Mouse (Mus musculus) CH12.LX (cell line): ENCODE measurements at regions not wholly inside any gene's neighbourhood (a gene's known extent, or its start where the extent isn't known, plus 50 kb on each side); places are given as distances from the start of the nearest gene placed in this dataset.

Experiments used
- DNase-seq: peaks from one replicate; pipeline ENCODE4 v3.0.0-alpha.2; 2013; ENCODE audit errors: extremely low read depth
- H3K27ac ChIP-seq: 2 replicates; pipeline ENCODE4 v1.5.1; 2012; ENCODE audit warnings: low read depth, mild to moderate bottlenecking, control low read depth, moderate library complexity; ENCODE audit not compliant: insufficient read depth
- H3K27me3 ChIP-seq: replicated peaks from 2 replicates; pipeline ENCODE3; 2012; ENCODE audit warnings: inconsistent platforms
- H3K36me3 ChIP-seq, 2 experiments: replicated peaks in 1 of 2; 2 replicates each; pipeline versions ENCODE3 to v1.6.1; 2012; ENCODE audit warnings: inconsistent platforms in 1 of 2, low read length in 1 of 2, mild to moderate bottlenecking in 1 of 2, mixed read lengths in 1 of 2, moderate library complexity in 1 of 2; ENCODE audit not compliant: control insufficient read depth in 1 of 2, insufficient read depth in 1 of 2
- H3K4me1 ChIP-seq, 2 experiments: 2 replicates each; pipeline ENCODE4 v1.6.1; 2012; ENCODE audit warnings: inconsistent platforms in 1 of 2, moderate library complexity in 1 of 2; ENCODE audit not compliant: insufficient read depth in 2 of 2, control insufficient read depth in 1 of 2
- H3K4me2 ChIP-seq: 2 replicates; pipeline ENCODE4 v1.6.1; 2012; ENCODE audit warnings: low read depth, mild to moderate bottlenecking, control low read depth; ENCODE audit not compliant: poor library complexity, insufficient read depth, severe bottlenecking
- H3K4me3 ChIP-seq, 3 experiments: fragments of 150-350 bp in 1 of 3; sonication (generic) in 1 of 3; replicated peaks in 1 of 3; 2 replicates each; pipeline versions ENCODE3 to v1.5.1; 2011 to 2012; ENCODE audit warnings: low read depth in 2 of 3, low read length in 2 of 3, mild to moderate bottlenecking in 2 of 3, moderate library complexity in 2 of 3, control low read depth in 1 of 3, improper control_type of control experiment in 1 of 3, inconsistent platforms in 1 of 3, mixed read lengths in 1 of 3; ENCODE audit not compliant: poor library complexity in 1 of 3
- H3K79me2 ChIP-seq: replicated peaks from 2 replicates; pipeline ENCODE4 v1.6.1; 2012; ENCODE audit warnings: mild to moderate bottlenecking, moderate library complexity; ENCODE audit not compliant: control insufficient read depth, poor library complexity, insufficient read depth, severe bottlenecking; ENCODE audit errors: extremely low read depth
- H3K9ac ChIP-seq: 2 replicates; pipeline ENCODE4 v1.6.1; 2012; ENCODE audit warnings: low read depth, mild to moderate bottlenecking, control low read depth, moderate library complexity; ENCODE audit not compliant: insufficient read depth
- H3K9me3 ChIP-seq: replicated peaks from 2 replicates; pipeline ENCODE3; 2012; ENCODE audit warnings: low read length, inconsistent platforms, mixed read lengths
- BHLHE40 ChIP-seq: IDR thresholded peaks from 2 replicates; pipeline ENCODE4 v1.6.1; 2011; ENCODE audit warnings: mild to moderate bottlenecking, low read depth, low read length, improper control_type of control experiment
- CHD2 ChIP-seq: IDR thresholded peaks from 2 replicates; pipeline ENCODE4 v1.6.1; 2011; ENCODE audit warnings: low read length, improper control_type of control experiment
- CTCF ChIP-seq, 2 experiments: IDR thresholded peaks in 1 of 2; conservative IDR thresholded peaks in 1 of 2; 2 replicates each; pipeline ENCODE4 v1.5.1; 2011 to 2012; ENCODE audit warnings: low read depth in 2 of 2, low read length in 2 of 2, improper control_type of control experiment in 1 of 2, inconsistent platforms in 1 of 2, mild to moderate bottlenecking in 1 of 2, moderate library complexity in 1 of 2
- E2F4 ChIP-seq: IDR thresholded peaks from 2 replicates; pipeline ENCODE4 v1.6.1; 2011; ENCODE audit warnings: low read depth, low read length, improper control_type of control experiment; ENCODE audit not compliant: insufficient replicate concordance
- ELF1 ChIP-seq: IDR thresholded peaks from 2 replicates; pipeline ENCODE4 v1.6.1; 2014; ENCODE audit warnings: low read depth, mild to moderate bottlenecking, inconsistent platforms, low read length, improper control_type of control experiment
- EP300 ChIP-seq: IDR thresholded peaks from 2 replicates; pipeline ENCODE4 v1.6.1; 2011; ENCODE audit warnings: low read length, improper control_type of control experiment
- ETS1 ChIP-seq: conservative IDR thresholded peaks from 2 replicates; pipeline ENCODE4 v1.6.1; 2012; ENCODE audit warnings: low read depth, mild to moderate bottlenecking, inconsistent platforms, low read length, improper control_type of control experiment, moderate library complexity
- GABPA ChIP-seq: IDR thresholded peaks from 2 replicates; pipeline ENCODE4 v1.6.1; 2012; ENCODE audit warnings: low read depth, low read length, improper control_type of control experiment, inconsistent platforms; ENCODE audit not compliant: insufficient replicate concordance
- IRF4 ChIP-seq: IDR thresholded peaks from 2 replicates; pipeline ENCODE4 v1.6.1; 2014; ENCODE audit warnings: low read depth, mild to moderate bottlenecking, inconsistent platforms, low read length, improper control_type of control experiment
- JUND ChIP-seq: conservative IDR thresholded peaks from 2 replicates; pipeline ENCODE4 v1.6.1; 2011; ENCODE audit warnings: low read depth, low read length, improper control_type of control experiment
- MAFK ChIP-seq: IDR thresholded peaks from 2 replicates; pipeline ENCODE4 v1.6.1; 2011; ENCODE audit warnings: low read length, improper control_type of control experiment; ENCODE audit not compliant: insufficient replicate concordance
- MEF2A ChIP-seq: IDR thresholded peaks from 2 replicates; pipeline ENCODE4 v1.6.1; 2014; ENCODE audit warnings: low read depth, mild to moderate bottlenecking, inconsistent platforms, low read length, improper control_type of control experiment, borderline replicate concordance
- NRF1 ChIP-seq: IDR thresholded peaks from 2 replicates; pipeline ENCODE4 v1.6.1; 2014; ENCODE audit warnings: low read depth, mild to moderate bottlenecking, inconsistent platforms, low read length, improper control_type of control experiment, moderate library complexity
- POLR2A ChIP-seq: IDR thresholded peaks from 2 replicates; pipeline ENCODE4 v1.6.1; 2011; ENCODE audit warnings: low read depth, mild to moderate bottlenecking, improper control_type of control experiment, low read length
- POLR2AphosphoS2 ChIP-seq: IDR thresholded peaks from 2 replicates; pipeline ENCODE4 v1.6.1; 2011; ENCODE audit warnings: low read depth, low read length, improper control_type of control experiment
- RCOR1 ChIP-seq: conservative IDR thresholded peaks from 2 replicates; pipeline ENCODE4 v1.6.1; 2012; ENCODE audit warnings: low read depth, mild to moderate bottlenecking, inconsistent platforms, low read length, improper control_type of control experiment
- SIN3A ChIP-seq: IDR thresholded peaks from 2 replicates; pipeline ENCODE4 v1.6.1; 2012; ENCODE audit warnings: low read length, improper control_type of control experiment, inconsistent platforms
- TBP ChIP-seq: conservative IDR thresholded peaks from 2 replicates; pipeline ENCODE4 v1.6.1; 2011; ENCODE audit warnings: low read depth, low read length, improper control_type of control experiment
- UBTF ChIP-seq: IDR thresholded peaks from 2 replicates; pipeline ENCODE4 v1.6.1; 2012; ENCODE audit warnings: low read depth, mild to moderate bottlenecking, inconsistent platforms, low read length, improper control_type of control experiment, moderate library complexity
- USF1 ChIP-seq: IDR thresholded peaks from 2 replicates; pipeline ENCODE4 v1.6.1; 2014; ENCODE audit warnings: low read depth, mild to moderate bottlenecking, inconsistent platforms, low read length, improper control_type of control experiment
- ZC3H11A ChIP-seq: IDR thresholded peaks from 2 replicates; pipeline ENCODE4 v1.6.1; 2012; ENCODE audit warnings: low read depth, mild to moderate bottlenecking, inconsistent platforms, low read length, improper control_type of control experiment
- ZKSCAN1 ChIP-seq: IDR thresholded peaks from 2 replicates; pipeline ENCODE4 v1.6.1; 2012; ENCODE audit warnings: low read depth, inconsistent platforms, low read length, improper control_type of control experiment, borderline replicate concordance
- dilution Hi-C: fragments of 300-500 bp; cut with MboI; formaldehyde crosslinking; loops from 2 replicates; pipeline ENCODE4 v1.14.3; 2020; ENCODE audit warnings: low sequenced_read_pairs; ENCODE audit not compliant: extremely low pct_unique_long_range_greater_than_20kb, extremely low pct_ligation_motif_present
- in situ Hi-C: fragments of 300-500 bp; cut with MboI; formaldehyde crosslinking; loops from 3 replicates; pipeline ENCODE4 v1.14.3; 2019; ENCODE audit warnings: low sequenced_read_pairs, low pct_ligation_motif_present, low pct_unique_long_range_greater_than_20kb, mixed read lengths

DNA sequence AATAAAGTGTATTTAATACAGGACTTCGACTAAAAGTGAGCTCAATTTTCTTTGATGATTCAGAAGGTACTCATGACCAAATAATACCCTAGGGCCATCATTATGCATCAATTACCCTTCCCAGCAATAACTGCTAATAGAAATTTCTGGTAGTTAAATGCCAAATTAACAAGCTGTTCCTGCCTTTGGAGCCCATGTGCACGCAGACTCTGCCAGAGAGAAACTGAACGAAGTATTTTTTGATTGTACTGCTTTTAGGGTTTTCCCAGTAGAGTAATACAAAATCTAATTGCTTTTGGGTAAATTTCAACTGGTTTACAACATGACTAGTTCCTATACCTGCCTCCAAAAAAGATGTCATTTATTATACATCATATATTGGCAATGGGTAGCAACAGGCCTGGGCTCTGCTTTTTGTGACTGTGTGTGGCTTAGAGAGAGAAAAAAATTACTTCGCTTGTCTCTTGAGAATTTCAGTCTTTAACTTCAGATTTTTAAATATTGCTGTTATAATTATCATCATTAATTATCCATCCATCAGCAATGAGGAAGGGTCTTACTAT lies 109.4 kb upstream of the Igf1 start:
- H3K4me1 ChIP-seq, result peaks cover 0 to 10% of the 10 kb centered on the region in 2 experiments; a peak in 2 of 4 replicates
- no peaks in the 10 kb centered on the region for H3K9me3 ChIP-seq
- TF ChIP-seq RCOR1, result no peak
- TF ChIP-seq POLR2A, result no peak
- no peak for TF ChIP-seq SIN3A
- no peak for TF ChIP-seq BHLHE40
- no peak for TF ChIP-seq E2F4
- TF ChIP-seq ELF1, result no peak
- no peak for TF ChIP-seq ETS1
- no peak for TF ChIP-seq MEF2A
- TF ChIP-seq IRF4, result no peak
- no peak for TF ChIP-seq USF1
- no peak for TF ChIP-seq CTCF (conservative IDR thresholded peaks at IDR 0.05 in 1 of 2, IDR thresholded peaks at IDR 0.05 in 1 of 2; ENCODE audit: low read depth in 2 of 2, low read length in 2 of 2)
- no peak for TF ChIP-seq CHD2
- TF ChIP-seq POLR2AphosphoS2, result no peak
- TF ChIP-seq EP300, result no peak
- no peak for TF ChIP-seq UBTF
- no peak for TF ChIP-seq JUND
- TF ChIP-seq ZC3H11A, result no peak
- no peak for TF ChIP-seq ZKSCAN1
- no peak for TF ChIP-seq TBP
- H3K27ac ChIP-seq, result no peak overlapping the region
- dilution Hi-C loops (no loop called here), in situ Hi-C loops (no loop called here)
- no peaks in the 10 kb centered on the region for H3K27me3 ChIP-seq
- H3K4me2 ChIP-seq, result no peak overlapping the region
- no peaks in the 10 kb centered on the region for H3K79me2 ChIP-seq
- H3K36me3 ChIP-seq, result no peaks in the 10 kb centered on the region
- DNase-seq, result no peak
- no peak overlapping the region for H3K4me3 ChIP-seq
- H3K9ac ChIP-seq, result no peak overlapping the region

- H3K4me1 ChIP-seq, result peaks cover 0 to 19% of the 10 kb centered on the region in 2 experiments; a peak in 2 of 4 replicates
- no peak for TF ChIP-seq UBTF
- TF ChIP-seq POLR2A, result no peak
- no peak for TF ChIP-seq BHLHE40
- TF ChIP-seq IRF4, result no peak
- no peak for TF ChIP-seq MAFK
- TF ChIP-seq TBP, result no peak
- no peak for TF ChIP-seq NRF1
- TF ChIP-seq GABPA, result no peak
- no peak for TF ChIP-seq E2F4
- TF ChIP-seq, all 38 proteins: peak for 0
- no peaks in the 10 kb centered on the region for H3K27me3 ChIP-seq
- H3K9me3 ChIP-seq, result no peaks in the 10 kb centered on the region
- in situ Hi-C loops (no loop called here), dilution Hi-C loops (no loop called here)
- H3K4me3 ChIP-seq, result no peak overlapping the region
- no peak overlapping the region for H3K4me2 ChIP-seq
- H3K27ac ChIP-seq, result no peak overlapping the region
- no peaks in the 10 kb centered on the region for H3K36me3 ChIP-seq
- no peak overlapping the region for H3K9ac ChIP-seq
- H3K79me2 ChIP-seq, result no peaks in the 10 kb centered on the region
- no peak for DNase-seq
Observed at GRCm38 (mm10) chr10:87750321-87750720, 107.7 kb upstream of the Igf1 start.
